Mouse (Mus musculus): ENCODE data around the gene Ttc22.

Ttc22 gene

DNA sequence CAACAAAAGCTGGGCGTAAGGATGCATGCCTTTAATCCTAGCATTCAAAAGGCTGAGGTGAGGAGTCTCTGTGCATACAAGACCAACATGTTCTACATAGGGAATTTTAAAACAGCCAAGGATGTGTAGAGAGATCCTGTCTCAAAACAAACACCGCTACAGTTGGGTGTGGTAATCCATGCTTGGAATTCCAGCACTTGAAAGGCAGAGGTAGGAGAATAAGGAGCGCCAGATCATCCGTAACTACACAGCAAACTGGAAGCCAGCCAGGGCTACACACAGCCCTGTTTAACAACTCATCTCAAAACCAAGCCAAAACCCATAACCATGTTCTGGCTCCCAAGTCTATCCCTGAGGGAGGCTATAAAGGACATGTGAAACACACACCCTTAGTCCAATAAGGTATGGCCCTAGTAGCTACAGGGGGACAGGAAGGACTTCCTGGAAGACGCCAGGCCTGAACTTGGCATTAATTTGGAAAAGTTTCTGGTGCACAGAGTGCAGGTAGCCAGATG lies 41.8 kb downstream of the Ttc22 start:
- no peak for DNase-seq (ENCODE audit: low read depth, low spot score)

DNA sequence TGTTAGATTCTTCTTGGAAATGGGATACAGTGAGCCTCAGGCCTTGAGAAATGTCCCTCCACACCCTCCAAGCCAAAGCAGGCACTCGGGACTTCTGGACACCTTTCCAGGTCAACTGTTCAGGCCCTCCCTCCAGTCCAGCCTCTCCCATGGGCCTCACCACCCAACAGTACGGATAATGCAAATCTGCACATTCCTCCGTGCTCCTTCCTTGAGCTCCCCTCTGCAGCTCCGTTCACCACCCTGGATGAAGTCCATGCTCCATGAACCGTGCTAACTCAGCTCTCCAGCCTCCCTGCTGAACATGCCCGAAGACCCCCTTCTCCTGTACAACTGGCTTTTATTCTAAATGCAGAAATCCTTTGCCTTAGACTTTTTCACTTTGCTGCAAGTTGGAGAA lies 42.5 kb downstream of the Ttc22 start:
- no peak for DNase-seq (ENCODE audit: low read depth, low spot score)

DNA sequence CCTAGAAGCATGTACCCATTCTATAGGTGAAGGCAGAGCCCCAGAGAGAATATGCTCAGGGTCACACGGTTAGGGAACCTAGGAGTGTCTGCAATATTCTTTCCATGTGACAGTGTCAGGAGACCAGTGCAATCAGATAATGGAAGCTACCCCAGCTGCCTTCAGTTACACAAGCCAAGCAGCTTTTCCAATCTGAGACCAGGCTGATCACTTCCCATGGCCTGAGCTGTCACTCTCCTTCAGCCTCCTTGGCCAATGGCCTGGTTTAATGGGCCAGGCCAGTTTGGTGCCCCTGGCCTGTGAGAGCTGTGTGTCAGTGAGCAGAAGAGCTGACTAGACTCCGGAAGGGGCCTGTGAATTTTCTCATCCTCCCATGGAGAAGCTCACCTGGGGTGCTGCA lies 43.0 kb downstream of the Ttc22 start:
- no peak for DNase-seq (ENCODE audit: low read depth, low spot score)

DNA sequence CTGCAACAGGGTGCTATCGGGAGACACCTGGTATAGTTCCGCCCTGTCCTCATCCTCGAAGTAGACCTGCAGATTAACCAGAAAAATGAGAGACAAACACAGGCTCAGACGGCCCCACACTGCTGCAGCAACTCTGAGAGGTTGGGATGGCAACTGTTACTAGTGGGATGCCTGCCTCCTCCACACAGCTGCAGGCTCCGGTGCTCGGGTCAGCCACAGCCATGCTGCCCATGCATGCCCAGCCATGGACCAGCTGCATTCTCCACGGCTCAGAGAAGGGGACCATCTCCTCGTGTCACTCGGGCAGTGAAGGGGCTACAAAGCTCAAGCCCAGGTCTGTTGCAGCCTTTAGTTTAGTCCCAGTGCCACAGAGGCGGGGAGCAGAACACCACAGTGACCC lies 43.4 kb downstream of the Ttc22 start:
- no peak for DNase-seq (ENCODE audit: low read depth, low spot score)

DNA sequence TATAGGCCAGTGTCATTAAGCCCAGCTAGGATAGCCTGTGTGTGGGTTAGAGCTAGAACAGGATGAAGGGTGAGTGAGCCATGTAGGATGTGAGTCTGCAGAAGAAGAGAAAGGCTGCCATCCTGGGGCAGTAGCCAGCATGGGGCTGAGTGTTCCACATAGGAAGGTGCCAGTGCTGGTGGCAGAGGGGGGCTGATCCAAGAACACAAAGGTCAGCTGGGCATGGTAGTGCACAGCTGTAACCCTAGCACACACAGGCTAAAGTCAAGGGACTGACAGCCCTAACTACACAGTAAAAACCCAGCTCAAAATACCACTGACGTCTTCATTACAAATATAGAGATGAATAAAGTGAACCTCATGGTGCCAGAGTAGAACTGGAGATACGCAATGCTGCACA lies 44.3 kb downstream of the Ttc22 start:
- no peak for DNase-seq (ENCODE audit: low read depth, low spot score)

DNA sequence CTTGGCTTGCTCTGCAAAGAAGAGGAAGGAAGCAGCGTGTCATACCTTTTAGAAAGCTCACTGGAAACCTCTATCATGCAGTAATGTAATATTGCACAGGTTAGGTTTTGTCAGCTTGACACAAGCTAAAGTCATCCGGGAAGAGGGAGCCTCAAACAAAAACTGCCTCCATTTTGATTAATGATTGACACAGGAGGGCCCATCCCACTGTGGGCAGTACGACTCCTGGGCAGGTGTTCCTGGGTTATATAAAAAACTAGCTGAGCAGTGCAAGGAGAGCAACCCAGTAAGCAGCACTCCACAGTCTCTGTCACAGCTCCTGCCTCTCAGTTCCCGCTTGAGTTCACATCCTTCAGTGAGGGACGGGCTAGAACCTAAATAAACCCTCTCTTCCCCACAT lies 54.5 kb downstream of the Ttc22 start:
- no peak for DNase-seq (ENCODE audit: low read depth, low spot score)

DNA sequence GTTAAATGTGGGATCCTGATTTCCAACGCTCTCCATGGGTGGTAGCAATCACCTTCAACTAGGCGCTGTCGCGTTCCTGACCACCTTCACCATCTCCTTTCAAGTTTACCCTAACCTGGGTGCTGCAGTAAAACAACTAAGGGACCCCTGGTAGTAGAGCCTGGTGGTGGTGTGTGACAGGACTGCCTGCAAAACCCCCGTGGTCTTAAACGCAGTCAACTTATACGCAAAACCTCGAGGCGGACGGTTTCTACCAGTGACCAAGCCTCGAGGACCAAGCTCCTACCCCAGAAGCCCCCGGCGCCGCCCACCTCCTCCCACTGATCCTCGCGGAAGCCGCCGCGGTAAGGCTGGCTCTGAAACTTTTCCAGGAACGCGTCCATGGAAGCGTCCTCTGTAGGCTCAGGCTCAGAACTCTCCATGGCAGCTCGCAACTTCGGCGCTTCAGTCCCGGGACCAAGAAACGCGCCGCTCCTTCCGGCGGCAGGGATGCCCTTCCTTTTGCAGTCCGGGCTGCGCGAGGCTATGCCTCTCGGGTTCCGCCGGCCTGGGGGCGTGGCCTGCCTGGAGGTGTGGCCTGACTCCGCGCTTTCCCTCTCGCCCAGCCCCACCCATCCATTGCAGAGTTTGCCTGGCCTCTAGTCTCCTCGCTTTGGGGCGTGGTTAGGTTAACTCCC lies 56.3 kb downstream of the Ttc22 start, which contains the start of gene Ttc4:
Gene Ttc4 (minus strand): TSS at position 503 of the 677 bp plus-strand sequence.
- DNase-seq (ENCODE audit: low read depth, low spot score), result peak; percentile 93

DNA sequence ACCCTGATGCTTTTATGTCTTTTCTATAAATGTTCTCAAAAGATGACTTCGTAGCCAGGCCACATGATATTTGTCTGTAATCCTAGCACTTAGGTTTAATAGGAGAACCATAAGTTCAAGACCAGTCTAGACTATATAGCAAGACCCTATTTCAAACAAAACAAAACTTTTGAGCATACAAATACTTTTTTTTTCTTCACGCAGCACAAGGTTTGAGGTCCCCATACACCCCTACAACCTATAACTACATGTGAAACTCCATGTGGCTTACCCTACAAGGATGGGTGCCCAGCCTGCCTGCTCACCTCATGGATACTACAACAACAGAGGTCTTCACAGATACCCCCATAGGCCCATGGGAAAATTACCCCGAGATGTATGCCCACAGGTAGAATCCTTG lies 56.9 kb downstream of the Ttc22 start:
- DNase-seq (ENCODE audit: low read depth, low spot score), result no peak

DNA sequence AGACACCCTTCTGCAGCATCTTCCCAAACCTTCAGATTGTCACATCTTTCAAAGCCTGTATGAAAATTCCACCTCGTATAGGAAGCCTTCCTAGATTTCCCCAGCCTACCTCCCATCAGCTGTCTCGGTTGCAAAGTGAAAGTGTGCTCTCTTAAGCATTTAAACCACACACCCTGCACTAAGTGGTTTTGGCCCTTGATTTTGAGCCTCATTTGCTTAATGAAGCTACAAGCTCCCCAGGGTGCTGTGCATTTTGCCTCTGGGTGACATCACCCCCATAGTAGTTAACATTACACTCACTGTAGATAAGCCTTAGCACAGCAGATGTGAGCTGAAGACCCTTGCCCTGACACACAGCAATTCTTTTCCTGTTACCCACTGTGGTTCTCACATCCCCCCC lies 58.7 kb downstream of the Ttc22 start:
- DNase-seq (ENCODE audit: low read depth, low spot score), result no peak

DNA sequence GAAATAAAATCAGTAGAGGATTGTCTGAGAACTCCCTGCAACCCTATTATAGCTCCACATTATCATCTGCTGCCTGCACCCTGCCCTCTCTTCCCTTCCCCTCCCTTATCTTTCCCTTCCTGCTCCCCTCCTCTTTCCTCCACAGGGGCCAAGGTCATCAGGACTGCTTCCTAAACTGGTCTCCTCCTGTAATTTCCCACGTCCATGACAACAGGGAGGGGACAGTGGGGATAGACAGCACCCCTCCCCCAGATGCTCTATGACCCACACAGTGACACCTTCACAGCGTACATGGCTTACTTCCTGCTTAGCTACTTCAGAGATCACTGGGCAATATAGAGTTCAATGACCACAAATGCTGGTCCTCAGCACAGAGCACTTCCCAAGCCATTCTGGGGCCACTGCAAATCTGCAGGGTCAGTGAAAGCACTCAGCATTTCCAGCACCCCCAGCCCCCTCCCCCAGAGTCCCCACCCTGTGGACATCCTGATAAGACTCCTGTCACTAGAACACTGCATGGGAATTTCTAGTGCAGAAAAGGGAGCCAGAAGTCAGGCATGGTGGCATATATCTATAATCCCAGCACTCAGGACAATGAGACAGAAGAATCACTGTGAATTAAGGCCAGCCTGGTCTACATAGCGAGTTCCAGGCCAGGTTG lies 66.5 kb downstream of the Ttc22 start:
- no peak for DNase-seq (ENCODE audit: low read depth, low spot score)
